Mouse (Mus musculus): Measurements from ENCODE around the gene 9130019O22Rik.

The 9130019O22Rik gene

DNA sequence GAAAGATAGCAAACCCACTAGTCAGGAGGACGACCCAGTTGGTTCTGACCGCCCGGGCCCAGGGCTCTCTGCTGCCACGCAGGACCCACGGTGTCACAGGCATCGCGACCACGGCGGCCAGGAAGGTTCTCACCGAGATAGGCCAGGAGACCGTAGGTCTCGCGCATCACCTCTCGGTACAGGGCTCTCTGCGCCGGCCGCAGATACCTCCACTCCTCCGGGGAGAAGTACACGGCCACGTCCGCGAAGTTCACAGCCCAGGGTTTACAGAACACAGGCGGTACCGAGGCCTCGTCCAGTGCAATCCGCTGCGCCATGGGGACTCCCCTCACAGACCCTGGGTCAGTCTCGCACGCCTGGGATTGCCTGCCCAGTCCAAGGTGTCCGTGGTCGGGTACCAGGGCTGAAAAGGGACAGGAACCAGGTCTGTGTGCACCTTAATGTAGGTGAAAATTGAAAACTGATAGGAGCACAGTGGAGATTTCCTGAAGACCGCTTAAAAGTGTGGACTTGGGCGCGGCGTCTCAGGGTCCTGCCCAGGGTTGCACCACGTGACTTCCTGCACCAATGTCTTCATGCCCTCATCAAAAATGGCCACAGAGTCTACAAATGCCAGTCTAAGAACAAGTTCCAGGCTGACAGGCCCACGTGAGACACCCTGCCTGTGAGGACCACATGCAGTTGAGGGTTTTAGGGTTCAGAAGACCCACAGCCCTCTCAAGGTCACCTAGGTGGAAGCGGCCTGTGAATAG, at the start of gene 9130019O22Rik:
TSS of gene 9130019O22Rik (minus strand) at position 526 of the 752 bp plus-strand sequence.
- ChIA-PET CTCF (interaction anchor here in 2 of 4 experiments (0.5 to 1.2 kb wide), 3 partner anchors 11 to 850 kb away, joined by 4 to 7 read pairs (median 5); partner anchors contain the start of gene Zfp747 (in 1 of the 2)), POLR2A (interaction anchor here in 3 of 4 experiments (0.9 to 1.8 kb wide), 9 partner anchors 11 to 162 kb away, joined by 3 to 27 read pairs (median 4); partner anchors contain the start of gene Zfp747 (in 2 of the 3))

DNA sequence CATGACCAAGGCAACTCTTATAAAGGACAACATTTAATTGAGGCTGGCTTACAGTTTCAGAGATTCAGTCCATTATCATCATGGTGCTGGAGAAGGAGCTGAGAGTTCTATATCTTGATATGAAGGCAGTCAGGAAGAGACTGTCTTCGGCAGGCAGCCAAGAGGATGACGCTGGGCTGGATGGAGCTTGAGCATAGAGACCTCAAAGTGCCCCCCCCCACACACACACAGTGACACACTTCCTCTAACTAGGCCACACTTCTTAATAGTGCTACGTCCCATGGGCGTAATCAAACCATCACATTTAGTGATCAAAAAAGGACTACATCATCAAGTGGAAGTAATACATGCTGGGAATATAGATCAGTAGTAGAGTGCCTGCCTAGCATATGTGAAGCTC, 48.2 kb upstream of the 9130019O22Rik start:
- POLR2A ChIA-PET = interaction anchor here in 2 of 4 experiments (0.7 to 1.8 kb wide), 4 partner anchors 9 to 36 kb away, joined by 3 to 8 read pairs (median 4); partner anchors contain the start of gene Zfp689 (in 1 of the 2)

DNA sequence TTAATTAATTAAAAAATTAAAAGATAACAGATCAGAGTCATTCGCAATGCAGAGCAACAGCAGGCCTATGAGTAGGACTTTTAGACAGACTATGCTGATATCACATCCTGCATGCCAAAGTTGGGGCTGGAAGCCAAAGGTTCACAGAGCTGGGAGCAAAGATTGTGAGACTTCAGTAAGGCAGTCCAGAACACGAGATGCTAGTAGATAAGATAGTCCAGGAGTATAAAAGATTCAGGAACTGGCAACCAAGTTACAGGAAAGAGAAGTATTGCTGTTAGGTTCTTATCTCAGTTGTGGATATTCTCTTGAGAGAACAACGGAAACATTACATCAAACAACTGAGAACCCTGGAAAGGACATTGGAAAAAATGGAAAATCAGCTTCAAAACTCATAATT, 39.4 kb upstream of the 9130019O22Rik start:
- ChIA-PET POLR2A (interaction anchor here in 2 of 4 experiments (0.7 to 1.3 kb wide), 4 partner anchors 13 to 320 kb away, joined by 3 read pairs; partner anchors contain the start of gene Ccdc189 (in 1 of the 2)), CTCF (no interaction called here)

More for the DNA sequence above, 48.2 kb upstream of the 9130019O22Rik start:
- CTCF ChIA-PET = interaction anchor here in 1 of 4 experiments (0.5 kb wide), 1 partner anchor 31 kb away, joined by 3 read pairs; no protein-coding TSS in a partner anchor

DNA sequence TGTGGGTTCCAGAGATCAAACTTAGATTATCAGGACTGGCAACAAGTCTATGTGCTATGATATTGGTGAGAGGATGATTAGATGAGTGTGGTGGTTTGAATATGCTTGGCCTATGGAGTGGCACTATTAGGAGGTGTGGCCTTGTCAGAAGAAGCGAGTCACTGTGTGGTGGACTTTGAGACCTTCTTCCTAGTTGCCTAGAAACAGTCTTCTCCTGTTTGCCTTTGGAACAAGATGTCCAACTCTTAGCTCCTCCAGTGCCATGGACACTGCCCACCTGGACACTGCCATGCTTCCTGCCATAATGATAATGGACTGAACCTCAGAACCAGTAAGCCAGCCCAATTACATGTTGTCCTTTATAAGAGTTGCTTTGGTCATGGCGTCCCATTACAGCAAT, 38.9 kb upstream of the 9130019O22Rik start:
- CTCF ChIA-PET = no interaction called here
- POLR2A ChIA-PET = interaction anchor here in 2 of 4 experiments (0.7 to 1.3 kb wide), 4 partner anchors 13 to 321 kb away, joined by 3 read pairs; partner anchors contain the start of gene Ccdc189 (in 1 of the 2)

DNA sequence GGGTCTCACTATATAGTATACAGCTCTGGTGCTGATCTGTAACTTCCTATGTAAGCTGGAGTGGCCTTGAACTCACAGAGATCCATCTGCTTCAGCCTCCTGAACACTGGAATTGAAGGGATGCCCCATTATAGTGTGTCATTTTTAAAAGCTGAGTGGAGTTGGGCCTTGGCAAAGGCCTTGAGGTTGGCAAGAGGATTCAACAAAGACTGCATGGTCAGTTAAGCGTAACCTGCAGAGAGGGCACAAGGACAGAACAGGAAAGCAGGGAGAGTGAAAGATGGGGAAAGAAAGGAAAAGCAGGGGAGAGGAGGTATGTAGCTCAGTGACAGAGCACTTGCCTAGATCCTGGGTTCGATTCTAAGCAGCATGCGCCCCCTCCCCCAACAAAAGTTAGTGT, 38.3 kb upstream of the 9130019O22Rik start:
- ChIA-PET POLR2A (no interaction called here), CTCF (no interaction called here)

DNA sequence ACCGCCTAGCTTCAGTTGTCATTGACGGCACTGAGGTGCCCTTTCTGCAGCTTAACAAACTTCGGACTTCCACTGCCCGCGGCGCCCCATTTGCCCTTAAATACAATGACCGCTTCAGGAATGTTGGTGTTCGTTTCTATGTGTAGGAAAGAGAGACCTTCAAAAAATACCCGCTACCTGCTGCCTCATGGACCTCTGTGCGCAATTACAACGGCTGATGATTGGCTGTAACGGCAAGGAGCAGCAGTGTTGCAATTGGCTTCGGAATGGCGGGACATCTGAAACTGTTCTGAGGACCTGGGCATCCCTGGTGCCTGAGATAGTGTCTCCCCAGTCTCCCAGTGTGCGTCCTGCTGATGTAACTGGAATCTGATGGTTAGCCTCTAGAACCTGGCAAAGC, 35.3 kb upstream of the 9130019O22Rik start:
- CTCF ChIA-PET = interaction anchor here in 2 of 4 experiments (0.5 to 0.6 kb wide), 2 partner anchors 14 to 366 kb away, joined by 3 to 6 read pairs; no protein-coding TSS in a partner anchor

DNA sequence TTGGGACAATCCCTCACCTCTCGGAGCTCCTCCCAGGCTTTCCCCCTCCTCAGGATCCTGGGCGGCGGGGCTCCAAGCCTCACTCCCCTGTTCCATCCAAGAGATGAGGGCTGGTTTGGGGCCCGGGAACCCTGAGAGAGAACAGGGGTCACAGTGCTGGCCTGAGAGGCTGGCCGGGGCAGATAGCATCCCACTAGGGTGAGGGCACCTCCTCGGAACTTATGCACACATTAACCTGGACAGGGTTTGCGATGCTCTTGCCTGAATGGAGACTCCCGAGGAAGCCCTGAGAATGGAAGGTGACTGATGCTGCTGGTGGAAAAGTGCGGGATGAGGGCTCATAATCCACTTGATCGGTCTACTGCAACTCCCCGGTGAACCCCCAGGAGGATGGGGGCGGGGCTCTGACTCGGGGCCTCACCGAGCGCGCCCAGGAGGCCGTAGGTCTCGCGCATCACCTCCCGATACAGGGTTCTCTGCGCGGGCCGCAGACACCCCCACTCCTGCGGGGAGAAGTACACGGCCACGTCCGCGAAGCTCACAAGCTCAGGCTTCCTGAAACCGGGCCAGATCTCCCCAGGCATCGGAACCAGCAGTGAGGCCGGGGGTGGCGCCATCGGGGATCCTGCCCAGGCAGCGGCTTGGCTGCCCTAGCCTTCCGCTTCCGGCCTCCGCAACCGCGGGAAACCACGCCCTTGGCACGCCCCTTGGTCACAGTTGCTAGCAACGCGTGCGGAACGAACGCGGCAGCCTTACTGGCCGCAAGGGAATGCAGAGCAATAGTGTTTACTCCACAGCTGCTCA, 34.6 kb upstream of the 9130019O22Rik start, which contains the start of gene Zfp688:
TSS of gene Zfp688 (minus strand) at position 681 of the 804 bp plus-strand sequence.
- POLR2A ChIA-PET = interaction anchor here in 3 of 4 experiments (0.6 to 3.3 kb wide), 14 partner anchors 23 to 520 kb away, joined by 3 to 12 read pairs (median 4); partner anchors contain the start of genes Zfp689 (in 2 of the 3), Prr14 (in 1 of the 3) and Zfp768 (in 1 of the 3)

More for the DNA sequence above, 35.3 kb upstream of the 9130019O22Rik start:
- POLR2A ChIA-PET = interaction anchor here in 3 of 4 experiments (0.6 to 3.3 kb wide), 8 partner anchors 26 to 269 kb away, joined by 3 to 12 read pairs (median 3); partner anchors contain the start of genes Zfp689 (in 2 of the 3) and Zfp768 (in 1 of the 3)

DNA sequence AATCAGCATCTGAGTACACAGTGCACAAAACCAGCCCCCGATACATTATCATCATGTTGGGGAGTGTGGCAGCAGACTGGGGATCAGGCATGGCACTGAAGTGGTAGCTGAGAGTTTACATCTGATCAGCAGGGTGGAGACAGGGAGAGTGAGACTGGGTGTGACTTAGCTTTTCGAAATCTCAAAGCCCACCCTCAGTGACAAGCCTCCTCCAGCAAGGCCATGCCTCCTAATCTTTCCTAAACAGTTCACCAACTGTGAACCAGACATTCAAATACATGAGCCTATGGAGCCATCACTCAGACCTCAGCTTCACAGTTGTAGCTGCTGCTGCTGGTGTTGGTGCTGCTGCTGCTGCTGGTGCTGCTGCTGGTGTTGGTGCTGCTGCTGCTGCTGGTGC, 24.5 kb upstream of the 9130019O22Rik start:
- ChIA-PET CTCF (no interaction called here), POLR2A (no interaction called here)

More for the DNA sequence above, 34.6 kb upstream of the 9130019O22Rik start, which contains the start of gene Zfp688:
- CTCF ChIA-PET = interaction anchor here in 3 of 4 experiments (0.5 to 0.6 kb wide), 4 partner anchors 15 to 365 kb away, joined by 3 to 6 read pairs (median 4); no protein-coding TSS in a partner anchor

DNA sequence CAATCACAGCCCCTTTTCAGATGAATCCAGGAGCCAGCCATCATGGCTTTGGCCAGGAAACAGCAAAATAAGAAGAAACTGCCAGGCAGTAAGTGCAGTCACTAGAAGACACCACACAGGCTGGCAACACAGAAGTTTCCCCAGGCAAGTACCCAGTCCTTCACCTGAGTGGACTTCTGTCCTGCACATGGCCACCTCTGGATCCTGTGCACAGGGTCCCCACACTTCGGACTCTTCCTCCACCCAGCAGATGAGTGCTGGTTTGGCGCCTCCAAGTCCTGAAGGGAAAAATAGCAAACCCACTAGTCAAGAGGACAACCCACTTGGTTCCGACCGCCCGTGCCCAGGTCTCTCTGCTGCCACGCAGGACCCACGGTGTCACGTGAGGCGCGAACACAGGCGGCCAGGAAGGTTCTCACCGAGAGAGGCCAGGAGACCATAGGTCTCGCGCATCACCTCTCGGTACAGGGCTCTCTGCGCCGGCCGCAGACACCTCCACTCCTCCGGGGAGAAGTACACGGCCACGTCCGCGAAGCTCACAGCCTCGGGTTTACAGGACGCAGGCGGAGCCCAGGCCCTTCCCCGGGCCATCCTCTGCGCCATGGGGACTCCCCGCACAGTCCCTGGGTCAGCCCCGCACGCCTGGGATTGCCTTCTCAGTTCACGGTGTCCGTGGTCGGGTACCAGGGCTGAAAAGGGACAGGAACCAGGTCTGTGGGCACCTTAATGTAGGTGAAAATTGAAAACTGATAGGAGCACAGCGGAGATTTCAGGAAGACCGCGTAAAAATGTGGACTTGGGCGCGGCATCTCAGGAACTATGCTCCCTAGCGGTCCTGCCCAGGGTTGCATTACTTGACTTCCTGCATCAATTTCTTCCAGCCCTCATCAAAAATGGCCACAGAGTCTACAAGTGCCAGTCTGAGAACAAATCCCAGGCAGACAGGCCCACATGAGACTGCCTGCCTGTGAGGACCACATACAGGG, 19.3 kb upstream of the 9130019O22Rik start, which contains the start of gene Zfp764:
TSS of gene Zfp764 (minus strand) at position 821 of the 986 bp plus-strand sequence.
- CTCF ChIA-PET = interaction anchor here in 1 of 4 experiments (0.7 to 1.3 kb wide), 2 partner anchors 60 to 65 kb away, joined by 3 to 5 read pairs; no protein-coding TSS in a partner anchor
- POLR2A ChIA-PET = interaction anchor here in 3 of 4 experiments (0.6 to 2.0 kb wide), 8 partner anchors 9 to 529 kb away, joined by 3 to 5 read pairs (median 4); partner anchors contain the start of gene Zfp689 (in 1 of the 3)

DNA sequence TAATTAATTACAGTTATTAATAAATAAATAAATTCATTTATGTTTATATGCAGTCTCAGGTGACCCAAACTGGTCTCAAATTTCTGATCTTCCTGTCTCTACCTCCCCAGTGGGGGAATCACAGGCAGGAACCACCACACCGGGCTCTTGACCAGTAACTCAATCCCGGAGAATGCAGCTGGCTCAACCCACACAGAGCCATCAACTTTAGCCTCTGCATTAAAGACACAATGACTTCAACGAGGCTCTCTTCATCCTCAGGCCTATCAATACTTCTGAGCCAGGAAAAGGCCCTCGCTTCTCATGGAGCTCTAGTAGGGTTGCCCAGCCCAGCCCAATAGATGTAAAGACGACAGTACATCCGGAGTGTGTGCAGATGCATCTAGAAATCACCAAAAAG, 17.1 kb upstream of the 9130019O22Rik start:
- POLR2A ChIA-PET = interaction anchor here in 2 of 4 experiments (0.6 to 1.4 kb wide), 4 partner anchors 10 to 31 kb away, joined by 3 to 6 read pairs (median 4); no protein-coding TSS in a partner anchor
- CTCF ChIA-PET = interaction anchor here in 1 of 4 experiments (1.5 kb wide), 1 partner anchor 41 kb away, joined by 3 read pairs; no protein-coding TSS in a partner anchor

DNA sequence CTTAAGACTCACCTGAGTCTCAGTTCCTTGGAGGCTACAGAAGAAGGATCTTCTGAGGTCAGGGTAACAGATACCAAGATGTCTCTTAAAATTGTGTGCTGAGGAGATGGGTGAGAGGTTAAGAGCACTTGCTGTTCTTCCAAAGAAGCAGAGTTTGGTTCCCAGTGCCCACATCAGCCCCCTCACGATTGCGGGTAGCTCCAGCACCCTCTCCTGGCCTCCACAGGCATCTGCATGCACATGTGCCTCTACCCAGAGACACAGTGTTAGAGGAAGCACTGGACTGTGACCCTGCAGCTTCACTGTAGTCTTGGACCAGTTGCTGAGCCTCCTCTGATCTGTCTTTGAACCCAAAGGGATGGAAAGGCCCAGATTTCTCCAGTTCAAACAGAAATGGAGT, 16.0 kb upstream of the 9130019O22Rik start:
- CTCF ChIA-PET = interaction anchor here in 3 of 4 experiments (0.6 to 1.5 kb wide), 7 partner anchors 9 to 315 kb away, joined by 3 to 10 read pairs (median 3); no protein-coding TSS in a partner anchor
- POLR2A ChIA-PET = interaction anchor here in 1 of 4 experiments (0.6 to 1.0 kb wide), 2 partner anchors 9 to 21 kb away, joined by 3 to 5 read pairs; no protein-coding TSS in a partner anchor

DNA sequence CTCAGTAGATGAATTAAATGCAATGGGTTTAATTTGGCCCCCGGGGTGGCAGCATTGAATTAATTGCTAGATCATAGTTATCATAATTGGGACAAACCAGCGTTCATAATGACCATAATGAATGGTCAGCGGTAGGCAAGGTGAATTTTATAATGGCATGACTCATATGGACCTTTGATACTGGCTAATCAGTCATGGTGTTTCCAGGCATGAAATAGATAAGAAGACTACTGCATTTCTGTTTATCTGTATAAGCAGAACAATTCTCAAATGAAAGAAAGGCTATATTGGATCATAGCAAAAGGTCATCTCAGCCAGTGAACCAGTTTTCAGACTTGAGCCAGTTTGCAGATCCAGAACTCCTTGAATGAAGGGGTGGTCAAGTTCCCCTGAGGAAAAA, 13.4 kb upstream of the 9130019O22Rik start:
- CTCF ChIA-PET = no interaction called here

DNA sequence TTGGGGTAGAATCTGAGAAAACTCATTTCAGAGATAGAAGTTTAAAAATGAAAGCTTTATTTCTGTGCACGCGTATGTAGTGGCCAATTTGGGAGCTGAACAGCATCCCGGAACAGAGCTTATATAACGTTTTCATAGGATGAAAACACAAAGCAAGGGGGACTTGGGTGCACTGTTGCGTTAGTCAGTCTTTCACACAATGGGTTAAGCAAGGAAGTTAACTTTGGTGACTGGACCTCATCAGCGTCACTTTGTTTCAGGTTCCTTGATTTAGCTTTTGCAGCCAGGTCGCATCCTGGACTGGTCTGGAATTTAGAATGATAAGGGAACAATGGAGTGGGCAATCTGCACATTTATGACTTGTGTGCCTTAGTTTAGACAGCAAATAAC, 7.0 kb upstream of the 9130019O22Rik start:
- ChIA-PET CTCF (interaction anchor here in 1 of 4 experiments (0.9 kb wide), 1 partner anchor 9 kb away, joined by 3 read pairs; no protein-coding TSS in a partner anchor), POLR2A (interaction anchor here (0.6 to 1.6 kb wide), 24 partner anchors 10 to 576 kb away, joined by 3 to 7 read pairs (median 4); partner anchors contain the start of genes Ino80e (in 1 of the 4) and Zfp768 (in 1 of the 4))

More for the DNA sequence above, 13.4 kb upstream of the 9130019O22Rik start:
- POLR2A ChIA-PET = no interaction called here

DNA sequence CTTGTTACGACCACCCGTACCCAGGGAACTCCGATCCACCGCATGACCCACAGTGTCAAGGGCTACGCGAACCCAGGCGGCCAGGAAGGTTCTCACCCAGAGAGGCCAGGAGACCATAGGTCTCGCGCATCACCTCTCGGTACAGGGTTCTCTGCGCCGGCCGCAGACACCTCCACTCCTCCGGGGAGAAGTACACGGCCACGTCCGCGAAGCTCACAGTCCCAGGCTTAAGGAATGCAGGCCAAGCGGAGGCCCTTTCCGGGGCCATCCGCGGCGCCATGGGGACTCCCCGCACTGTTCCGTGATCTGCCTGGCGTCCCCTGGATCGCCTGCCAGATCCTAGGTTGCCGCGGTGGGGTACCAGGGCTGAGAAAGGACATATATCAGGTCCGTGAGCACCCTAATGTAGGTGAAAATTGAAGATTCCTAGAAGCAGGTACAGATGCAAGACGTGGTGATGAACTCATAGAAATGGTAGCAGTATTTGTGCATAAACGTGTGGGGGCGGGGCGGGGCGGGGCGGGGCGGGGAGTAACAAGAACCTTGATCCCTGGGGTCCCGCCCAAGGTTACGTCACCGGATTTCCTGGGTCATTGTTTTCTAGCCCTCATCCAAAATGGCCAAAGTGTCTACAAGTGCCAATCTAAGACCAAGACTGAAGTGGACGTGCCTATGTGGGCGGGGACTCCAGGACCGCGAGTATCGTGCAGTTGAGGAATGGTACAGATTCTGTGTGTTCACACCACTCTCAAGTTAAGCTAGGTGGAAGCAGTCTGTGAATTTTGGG, 6.4 kb upstream of the 9130019O22Rik start, which contains the start of gene E430018J23Rik:
TSS of gene E430018J23Rik (minus strand) at position 473 of the 787 bp plus-strand sequence.
- ChIA-PET POLR2A (interaction anchor here in 3 of 4 experiments (0.6 to 1.6 kb wide), 22 partner anchors 10 to 211 kb away, joined by 3 to 7 read pairs (median 3); partner anchors contain the start of gene Zfp768 (in 1 of the 3)), CTCF (interaction anchor here in 1 of 4 experiments (0.9 kb wide), 1 partner anchor 10 kb away, joined by 3 read pairs; no protein-coding TSS in a partner anchor)

DNA sequence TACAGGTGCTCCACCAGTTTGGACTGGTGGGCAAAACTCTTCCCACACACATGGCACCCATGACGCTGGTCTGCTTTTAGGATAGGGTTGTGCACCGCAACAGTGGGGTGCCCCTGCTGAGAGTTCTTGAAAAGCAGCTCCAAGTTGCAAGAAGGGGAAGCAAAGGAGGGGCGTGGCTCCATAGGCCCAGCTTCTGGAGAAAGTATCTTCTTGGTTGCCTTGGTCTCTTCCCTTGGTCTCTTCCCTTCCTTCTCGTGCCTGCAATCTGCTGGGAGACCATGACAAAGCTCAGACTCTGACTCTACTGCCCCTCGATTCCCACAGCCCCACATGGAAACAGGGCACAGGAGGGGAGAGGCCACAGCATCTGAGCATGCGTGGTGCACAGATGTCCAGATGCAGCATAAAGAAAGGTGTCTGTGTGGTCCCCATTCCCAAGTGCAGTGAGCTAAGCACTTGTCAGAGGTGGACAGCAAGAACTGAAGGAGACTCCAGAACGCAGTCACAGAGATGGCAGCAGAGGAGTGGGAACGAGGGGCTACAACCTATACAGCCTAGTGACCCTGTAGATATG, 5.4 kb upstream of the 9130019O22Rik start:
- POLR2A ChIA-PET = interaction anchor here in 3 of 4 experiments (0.6 to 1.6 kb wide), 6 partner anchors 11 to 347 kb away, joined by 3 to 7 read pairs (median 3); partner anchors contain the start of gene Srcap (in 1 of the 3)
- CTCF ChIA-PET = no interaction called here
